Mouse (Mus musculus): ENCODE results near the gene Sema6c.
"Not testable (repeated sequence)": the region's sequence is repeated elsewhere in the genome, so short reads cannot be mapped to it uniquely, and the experiment has no call there.

The Sema6c gene

DNA sequence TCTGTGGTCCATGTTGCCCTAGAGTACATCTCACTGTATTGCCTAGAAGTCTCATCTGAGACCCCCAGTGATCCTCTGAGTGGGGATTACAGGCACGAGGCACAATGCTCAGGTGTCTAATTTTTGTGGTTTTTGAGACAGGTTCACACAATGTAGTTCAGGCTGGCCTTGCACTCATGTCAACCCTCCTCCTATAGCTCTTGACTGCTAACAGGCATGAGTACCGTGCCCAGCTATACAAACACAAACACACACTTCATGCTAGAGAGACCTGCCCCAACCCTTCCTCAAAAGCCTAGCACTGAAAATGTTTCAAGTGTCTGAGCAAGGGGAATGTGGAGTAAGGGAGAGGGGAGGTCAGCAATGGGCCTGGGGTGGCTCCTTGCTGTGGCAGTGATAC, 25.8 kb downstream of the Sema6c start:
- no peak for DNase-seq (ENCODE audit: low spot score in 2 of 2)

DNA sequence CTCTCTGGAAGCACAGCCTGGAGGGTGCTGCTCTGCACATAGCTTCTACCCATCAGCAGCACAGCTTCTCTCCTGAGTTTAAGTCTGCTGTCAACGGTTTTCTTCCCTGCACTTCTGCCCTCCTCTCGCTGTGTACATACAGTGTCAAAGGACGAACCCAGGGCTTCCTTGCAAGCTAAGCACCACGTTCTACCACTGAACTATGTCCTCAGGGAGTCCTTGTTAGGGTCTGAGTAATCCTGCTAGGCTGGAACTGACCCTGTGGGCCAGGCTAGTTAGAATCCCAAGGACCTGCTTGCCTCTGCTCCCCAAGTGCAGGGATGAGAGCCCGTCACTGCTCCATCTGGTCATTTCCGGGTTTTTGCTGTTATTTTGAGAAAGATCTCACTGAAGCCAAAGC, 26.6 kb downstream of the Sema6c start:
- DNase-seq (ENCODE audit: low spot score in 2 of 2) = no peak

DNA sequence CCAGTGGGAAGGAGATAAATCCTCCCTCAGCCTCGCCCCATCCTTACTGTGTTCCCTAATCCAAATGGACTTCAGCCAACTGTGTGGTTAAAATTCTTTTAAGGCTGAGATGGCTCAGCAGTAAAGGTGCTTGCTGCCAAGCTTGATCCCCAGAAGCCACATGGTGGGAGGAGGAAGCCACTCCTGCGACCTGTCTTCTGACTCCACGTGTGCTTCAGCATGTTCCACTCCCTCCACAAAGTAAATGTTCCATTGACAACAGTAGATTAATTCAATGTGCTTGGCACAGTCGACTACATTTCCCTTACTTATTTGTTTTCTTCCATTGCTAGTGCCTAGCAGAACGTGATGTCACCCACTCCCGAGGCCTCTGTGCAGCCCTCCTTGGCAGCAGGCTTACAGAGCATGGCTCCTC, 34.5 kb downstream of the Sema6c start:
- no peak for DNase-seq (ENCODE audit: low spot score in 2 of 2)

DNA sequence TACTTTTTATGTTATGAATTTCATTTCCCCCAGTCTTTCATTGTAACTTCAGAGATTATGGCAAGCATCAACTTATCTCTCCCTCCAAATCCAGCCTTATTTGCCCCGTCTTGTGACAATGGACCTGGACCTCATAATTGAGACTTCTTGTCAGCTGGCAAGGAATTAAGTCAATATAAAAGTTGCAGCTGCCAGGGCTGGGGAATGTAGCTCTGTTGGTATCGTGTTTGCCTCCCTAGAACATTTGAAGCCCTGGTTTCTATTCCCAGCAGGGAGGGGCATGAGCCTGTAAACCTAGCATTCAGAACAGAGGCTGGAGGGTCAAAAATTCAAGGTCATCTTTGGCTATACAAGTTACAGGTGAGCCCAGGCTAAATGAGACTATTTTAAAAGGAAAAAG, 35.5 kb downstream of the Sema6c start:
- no peak for DNase-seq (ENCODE audit: low spot score in 2 of 2)

DNA sequence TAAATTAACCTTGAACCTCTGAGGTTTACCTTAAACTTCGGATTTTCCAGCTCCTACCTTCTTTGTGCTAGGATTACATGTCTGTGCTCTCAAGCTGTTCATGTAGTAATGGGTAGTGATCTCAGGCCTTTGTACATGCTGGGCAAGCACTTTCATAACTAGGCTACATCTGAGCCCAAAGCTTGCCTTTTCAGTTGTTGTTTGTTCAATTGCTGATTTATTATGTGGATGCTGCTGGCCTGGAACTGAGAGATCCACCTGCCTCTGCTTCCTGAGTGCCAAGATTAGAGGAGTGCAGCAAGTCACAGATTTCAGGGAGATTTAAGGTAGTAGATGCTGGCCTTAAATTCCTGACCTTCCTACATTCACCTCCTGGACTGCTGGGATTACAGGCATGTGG, 38.8 kb downstream of the Sema6c start:
- DNase-seq (ENCODE audit: low spot score in 2 of 2) = no peak

DNA sequence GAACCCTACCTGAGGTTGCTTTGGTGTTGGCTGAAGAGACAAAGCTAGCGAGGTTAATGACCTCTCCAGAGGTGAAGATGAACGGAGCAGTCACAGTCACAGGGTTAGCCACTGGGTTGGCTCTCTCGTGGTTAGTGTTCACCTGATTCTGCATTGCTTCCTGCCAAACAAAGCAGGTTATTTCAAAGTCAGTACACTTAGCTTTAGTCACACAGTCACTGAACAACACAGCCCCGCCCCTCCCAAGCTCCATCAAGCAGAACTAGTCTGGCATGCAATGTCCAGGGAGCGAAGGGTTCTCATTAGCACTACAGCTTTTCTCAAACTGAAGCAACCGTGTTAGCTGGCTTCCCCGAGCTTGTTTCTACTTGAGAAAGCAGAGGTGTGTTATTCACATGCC, 39.9 kb downstream of the Sema6c start:
- DNase-seq (ENCODE audit: low spot score in 2 of 2) = peak; percentile 42 to 60

DNA sequence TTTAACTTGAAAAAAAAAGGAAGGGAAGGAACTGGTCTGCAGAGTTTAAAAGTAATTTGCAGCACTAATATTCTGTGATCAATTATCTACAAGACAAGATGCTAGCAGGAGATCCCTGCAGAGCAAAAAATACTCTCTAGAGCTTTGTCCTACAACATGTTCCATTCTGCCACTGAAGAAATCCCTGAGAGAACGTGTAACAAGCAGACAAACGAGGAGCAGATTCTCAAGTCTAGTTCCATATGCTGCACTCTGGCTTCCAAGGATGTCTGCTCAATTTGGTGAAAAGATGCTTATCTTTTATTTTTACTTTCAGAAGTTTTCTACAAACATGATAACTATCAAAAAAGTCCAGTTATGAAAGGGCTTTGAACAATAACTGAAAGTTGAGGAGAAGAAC, 40.3 kb downstream of the Sema6c start:
- DNase-seq (ENCODE audit: low spot score in 2 of 2) = no peak

DNA sequence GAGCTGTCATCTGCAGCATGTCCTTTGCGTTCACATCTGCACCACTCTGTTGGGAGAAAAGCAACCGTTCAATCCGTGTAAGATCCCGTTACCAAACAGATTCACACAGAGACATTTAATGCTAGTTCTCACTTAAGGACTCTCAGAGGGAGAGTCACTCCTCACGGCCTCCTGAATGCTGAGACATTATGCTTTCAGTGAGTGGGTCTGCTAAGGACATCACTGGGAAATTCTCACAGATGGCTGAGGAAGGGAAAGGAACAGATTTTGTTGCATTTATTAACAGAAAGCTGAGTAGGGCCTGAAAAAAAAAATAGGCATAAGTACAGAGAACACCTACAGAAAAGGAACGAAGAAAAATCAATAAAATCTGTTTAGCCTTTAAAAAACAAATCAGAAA, 43.6 kb downstream of the Sema6c start:
- DNase-seq (ENCODE audit: low spot score in 2 of 2) = no peak

DNA sequence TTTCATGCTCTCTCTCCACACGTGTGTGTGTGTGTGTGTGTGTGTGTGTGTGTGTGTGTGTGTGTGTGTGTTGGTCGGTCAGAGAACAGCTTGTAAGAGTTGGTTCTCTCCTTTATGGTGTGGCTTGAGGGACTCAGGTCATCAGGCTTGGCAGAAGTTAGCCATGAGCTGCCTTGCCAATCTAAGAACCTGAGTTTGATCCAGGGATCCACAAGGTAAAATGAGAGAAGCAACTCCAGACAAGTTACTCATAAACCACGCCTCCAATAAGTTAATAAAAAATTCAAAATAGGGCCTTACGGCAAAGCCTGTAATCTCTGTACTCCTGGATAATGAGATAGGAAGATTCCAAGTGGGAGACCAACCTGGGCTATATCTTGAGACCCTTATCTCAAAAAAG, 48.0 kb downstream of the Sema6c start:
- no peak for DNase-seq (ENCODE audit: low spot score in 2 of 2)

DNA sequence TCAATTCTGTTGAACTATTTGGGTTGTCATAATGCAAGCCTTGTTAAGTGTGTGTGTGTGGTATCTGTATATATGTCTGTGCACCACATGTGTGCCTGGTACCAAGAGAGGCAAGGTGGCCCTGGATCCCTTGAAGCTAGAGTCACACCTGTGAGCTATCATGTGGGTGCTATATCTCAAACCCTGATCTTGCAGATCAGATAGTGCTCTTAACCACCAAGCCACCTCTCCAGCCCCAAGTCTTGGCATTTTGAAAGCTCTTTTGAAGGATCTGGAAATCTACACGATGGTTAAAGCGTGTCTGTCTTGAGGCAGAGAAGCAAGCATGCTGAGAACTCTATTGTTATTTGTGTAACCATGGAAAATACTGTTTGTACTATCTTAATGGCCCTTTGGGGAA, 50.3 kb downstream of the Sema6c start:
- no peak for DNase-seq (ENCODE audit: low spot score in 2 of 2)

DNA sequence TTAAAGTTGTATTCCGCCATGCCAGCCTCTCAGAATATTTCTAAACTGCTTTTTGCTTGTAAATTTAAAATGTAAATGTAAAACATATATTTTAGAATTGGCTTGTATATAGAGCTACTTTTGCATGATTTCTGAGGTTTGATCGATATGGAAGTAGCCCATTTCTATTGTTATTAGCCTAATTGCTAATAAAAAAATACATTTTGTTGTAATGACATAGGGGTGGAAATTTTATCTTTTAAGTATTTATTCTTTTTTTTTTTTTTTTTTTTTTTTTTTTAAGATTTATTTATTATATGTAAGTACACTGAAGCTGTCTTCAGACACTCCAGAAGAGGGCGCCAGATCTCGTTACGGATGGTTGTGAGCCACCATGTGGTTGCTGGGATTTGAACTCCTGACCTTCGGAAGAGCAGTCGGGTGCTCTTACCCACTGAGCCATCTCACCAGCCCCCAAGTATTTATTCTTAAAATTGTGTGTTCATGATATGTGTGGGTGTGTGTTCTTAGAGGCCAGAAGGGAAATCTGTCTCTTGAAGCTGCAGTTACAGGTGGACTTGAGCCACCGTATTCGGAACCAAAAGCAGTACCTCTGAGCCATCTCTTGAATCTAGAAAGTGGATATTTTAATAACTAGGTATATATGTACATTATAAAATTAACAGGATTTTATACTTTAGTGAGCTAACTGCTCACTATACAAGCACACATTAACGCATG, 52.8 kb downstream of the Sema6c start:
- not testable (repeated sequence) for DNase-seq (ENCODE audit: low spot score in 2 of 2)

DNA sequence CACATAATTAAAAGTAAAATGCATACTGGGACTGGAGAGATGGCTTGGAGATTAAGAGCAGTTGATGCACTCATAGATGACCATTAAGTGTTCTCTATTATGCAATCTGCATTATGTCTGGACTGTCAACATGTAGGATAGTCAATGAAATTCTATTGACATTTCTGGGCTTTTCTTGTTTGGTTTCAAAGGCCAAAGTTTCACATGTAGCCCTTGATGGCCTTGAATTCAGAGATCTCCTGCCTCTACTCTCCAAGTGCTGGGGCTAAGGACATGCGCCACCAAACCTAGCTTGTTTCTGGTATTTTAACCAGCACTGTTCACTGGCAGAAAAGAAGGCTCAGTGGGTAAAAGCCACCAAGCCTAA, 53.3 kb downstream of the Sema6c start:
- no peak for DNase-seq (ENCODE audit: low spot score in 2 of 2)

DNA sequence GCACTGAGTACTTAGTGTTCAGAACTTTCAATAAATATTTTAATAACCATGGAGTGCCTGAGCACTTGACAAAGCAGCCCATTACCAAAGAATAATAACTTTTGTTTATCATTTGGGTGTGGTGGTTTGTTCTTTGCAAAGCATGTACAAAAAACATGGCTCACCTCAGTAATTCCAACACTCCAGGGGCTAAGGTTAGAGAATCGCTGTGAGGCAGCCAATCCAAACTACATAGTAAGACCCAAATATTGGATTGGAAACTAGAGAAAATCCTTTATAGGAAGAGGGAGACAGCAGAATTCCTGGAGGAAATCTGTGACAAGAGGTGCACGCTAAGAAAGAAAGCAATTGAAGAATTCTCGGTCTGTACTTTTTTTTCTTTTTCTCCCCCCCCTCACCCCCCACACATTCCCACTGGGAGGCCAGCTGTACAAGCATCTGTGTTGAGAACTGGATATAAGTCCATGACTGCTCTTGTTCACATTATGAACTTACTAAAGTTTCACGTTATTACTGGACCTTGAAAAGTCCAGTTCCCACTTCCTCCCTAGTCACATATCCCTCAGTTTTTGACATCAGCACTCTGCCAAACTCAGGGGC, 56.5 kb downstream of the Sema6c start:
- DNase-seq (ENCODE audit: low spot score in 2 of 2) = no peak

DNA sequence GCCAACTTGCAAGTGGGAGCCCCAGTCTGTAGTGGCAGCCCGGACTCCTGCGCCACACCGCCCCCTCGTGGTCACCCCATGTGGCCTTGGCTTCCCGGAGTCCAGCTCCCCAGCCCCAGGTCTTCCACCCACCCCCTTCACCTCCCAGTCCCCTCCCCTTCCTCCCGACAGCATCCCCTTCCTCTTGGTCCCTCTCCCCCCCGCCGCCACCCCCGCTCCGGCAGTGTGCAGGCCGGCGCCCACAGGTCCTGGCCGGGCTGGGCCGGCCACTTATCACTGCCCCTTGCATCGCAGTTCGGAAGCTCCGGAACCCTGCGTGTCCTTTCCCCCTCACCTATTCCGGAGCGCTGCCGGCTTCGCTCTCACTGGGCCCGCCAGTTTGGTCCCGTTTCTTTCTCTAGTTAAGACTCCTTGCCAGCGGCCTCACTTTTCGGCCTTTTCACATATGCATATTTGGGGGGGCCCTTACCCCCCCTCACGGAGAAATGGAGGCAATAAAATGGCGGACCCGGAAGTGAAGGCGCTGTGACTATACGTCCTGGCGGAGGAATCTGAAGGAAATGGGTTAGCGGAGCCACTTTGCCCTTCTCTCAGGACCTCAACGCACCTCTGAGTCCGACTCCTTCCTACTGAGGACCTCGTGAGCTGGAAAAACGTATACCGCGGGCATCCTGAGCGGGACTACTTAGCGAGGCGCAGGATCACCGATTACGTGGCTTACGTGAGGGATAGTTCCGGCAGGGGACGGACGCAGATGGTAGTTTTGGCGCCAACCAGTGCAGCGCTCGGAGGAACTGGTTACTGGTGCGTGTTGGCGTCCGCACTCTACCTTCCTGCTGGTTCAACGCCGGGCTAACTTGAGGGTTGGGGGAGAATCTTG, 57.2 kb downstream of the Sema6c start, which contains the start of gene Gabpb2:
Gabpb2 (minus strand) TSS at position 662 of the 880 bp plus-strand sequence.
- DNase-seq (ENCODE audit: low spot score in 2 of 2) = peak; percentile 93 to 95

DNA sequence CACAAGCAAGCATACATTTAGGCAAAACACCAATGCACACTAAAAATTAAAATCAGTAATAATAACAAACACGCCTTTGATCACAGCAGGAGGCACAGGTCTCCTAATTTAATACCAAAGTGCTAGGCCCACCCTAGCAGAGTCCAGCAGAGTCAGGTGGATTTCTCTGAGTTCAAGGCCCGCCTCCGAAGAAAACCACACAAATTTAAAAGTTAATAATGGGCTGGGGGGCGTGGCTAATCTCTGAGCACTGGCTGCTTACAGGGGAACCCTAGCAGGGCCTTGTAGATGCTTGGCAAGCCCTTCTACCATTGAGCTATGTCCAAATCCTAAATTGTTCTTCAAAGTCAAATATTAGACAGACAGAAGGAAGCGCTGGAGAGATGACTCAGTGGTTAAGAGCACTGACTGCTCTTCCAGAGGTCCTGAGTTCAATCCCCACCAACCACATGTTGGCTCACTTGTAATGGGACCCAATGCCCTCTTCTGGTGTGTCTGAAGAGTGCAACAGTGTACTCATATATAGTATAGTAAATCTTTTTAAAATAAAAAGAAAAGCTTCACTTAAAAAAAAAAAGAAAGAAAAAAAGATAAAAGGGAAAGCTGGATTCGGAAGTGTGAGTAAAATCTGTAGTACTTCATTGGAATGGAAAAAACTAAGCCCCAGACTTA, 58.3 kb downstream of the Sema6c start:
- DNase-seq (ENCODE audit: low spot score in 2 of 2) = no peak

DNA sequence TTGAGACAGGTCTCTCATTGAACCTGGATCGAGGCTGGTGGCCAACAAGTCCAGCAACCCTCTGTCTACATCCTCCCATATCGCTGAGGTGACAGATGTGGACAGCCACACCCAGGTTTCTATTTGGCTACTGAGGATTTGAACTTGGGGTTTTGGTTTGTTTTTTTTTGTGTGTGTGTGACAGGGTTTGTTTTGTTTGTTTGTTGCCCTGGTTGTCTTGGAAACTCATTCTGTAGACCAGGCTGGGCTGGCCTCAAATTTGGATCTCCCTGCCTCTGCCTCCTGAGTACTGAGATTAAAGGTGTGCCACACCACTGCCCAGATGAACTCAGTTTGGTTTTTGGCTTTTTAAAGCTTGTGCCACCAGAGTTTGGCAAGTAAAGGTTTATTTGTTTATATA, 62.8 kb downstream of the Sema6c start:
- DNase-seq (ENCODE audit: low spot score in 2 of 2) = no peak

All from urinary bladder, postnatal 36 days (tissue).